Mouse (Mus musculus) embryonic facial prominence, embryonic 15.5 days (tissue): ENCODE data around the gene Dctn2. TPM values are rescaled to one million over a fixed set of nuclear protein-coding genes. Genes with fewer than 3 reads are reported as not detected.
A peak's percentile ranks its signal among the peaks of the same experiment; 100 is the strongest.

ENCODE experiments used
- ATAC-seq: fragments of 200-750 bp; cut with Nextera tagmentation; 2 replicates; pipeline ENCODE4 v1.8.0; 2017; ENCODE audit warnings: low read depth, moderate TSS enrichment; ENCODE audit not compliant: insufficient number of reproducible peaks, low FRiP score, low TSS enrichment
- H3K27ac ChIP-seq: fragments of 300-500 bp; sonication (generic); replicated peaks from 2 replicates; pipeline ENCODE4 v1.5.1; 2015; ENCODE audit warnings: mild to moderate bottlenecking, inconsistent platforms
- H3K27me3 ChIP-seq: fragments of 300-500 bp; sonication (generic); 2 replicates; pipeline ENCODE4 v1.6.1; 2015; ENCODE audit warnings: inconsistent platforms
- H3K36me3 ChIP-seq: fragments of 300-500 bp; sonication (generic); 2 replicates; pipeline ENCODE4 v1.6.1; 2015; ENCODE audit warnings: mild to moderate bottlenecking, inconsistent platforms
- H3K4me1 ChIP-seq: fragments of 300-500 bp; sonication (generic); 2 replicates; pipeline ENCODE4 v1.6.1; 2015; ENCODE audit warnings: inconsistent platforms
- H3K4me2 ChIP-seq: fragments of 300-500 bp; sonication (generic); replicated peaks from 2 replicates; pipeline ENCODE4 v1.6.1; 2015; ENCODE audit warnings: mild to moderate bottlenecking, inconsistent platforms
- H3K4me3 ChIP-seq: fragments of 300-500 bp; sonication (generic); replicated peaks from 2 replicates; pipeline ENCODE4 v1.5.1; 2015; ENCODE audit warnings: mild to moderate bottlenecking, inconsistent platforms
- H3K9ac ChIP-seq: fragments of 300-500 bp; sonication (generic); 2 replicates; pipeline ENCODE4 v1.6.1; 2015; ENCODE audit warnings: inconsistent platforms
- H3K9me3 ChIP-seq: fragments of 300-500 bp; sonication (generic); replicated peaks from 2 replicates; pipeline ENCODE4 v1.6.1; 2016; ENCODE audit warnings: inconsistent platforms
- WGBS: fragments of 180-500 bp; shearing (Covaris S2); methylation state at CpG from one replicate; pipeline ENCODE4 v1.1.7; 2015; 5-methylcytosine and 5-hydroxymethylcytosine counted together
- polyA plus RNA-seq: library from polyadenylated mRNA; unstranded; fragments of >200 nt; fragmentation: Nextera tagmentation; extraction: Ambion mirVana; gene quantifications from 2 replicates; pipeline ENCODE4 v1.2.1, GENCODE M21; 2015

Gene Dctn2
- polyA plus RNA-seq, 1 experiment from 2014 or later: 212 TPM

GRCm38 (mm10) chr10:127264336-127264735 lies 1.8 kb upstream of the Dctn2 start:
- 76% methylated on average over 8 of the region's 8 CpGs for WGBS
- H3K27me3 ChIP-seq: peaks cover 9% of the 10 kb centered on the region
- no peak overlapping the region for H3K27ac ChIP-seq
- H3K36me3 ChIP-seq: peaks cover 12% of the 10 kb centered on the region; the same call in 1 of the 2 replicates
- no peaks in the 10 kb centered on the region for H3K9me3 ChIP-seq
- peaks cover 33% of the 10 kb centered on the region for H3K4me1 ChIP-seq
- H3K4me2 ChIP-seq: no peak overlapping the region
- no peak overlapping the region for H3K9ac ChIP-seq
- ATAC-seq: no peak
- no peak overlapping the region for H3K4me3 ChIP-seq

DNA sequence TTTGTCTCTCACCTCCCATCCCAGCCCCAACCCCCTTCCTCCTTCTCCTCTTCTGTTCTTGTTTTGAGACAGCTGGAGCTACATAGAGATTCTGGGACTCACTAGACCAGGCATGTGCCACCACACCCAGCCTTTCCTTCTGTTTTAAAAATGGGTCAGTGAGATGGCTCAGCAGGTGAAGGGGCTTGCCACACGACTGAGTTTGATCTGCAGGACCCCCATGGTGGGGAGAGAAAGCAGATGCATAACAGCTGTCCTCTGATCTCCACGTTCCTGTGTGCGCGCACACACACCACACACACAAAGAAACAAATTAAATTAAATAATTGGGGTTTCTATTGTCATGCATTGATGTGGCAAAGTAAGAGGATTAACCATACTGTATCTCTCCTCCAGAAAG lies 1.2 kb upstream of the Dctn2 start:
- 66% methylated on average over 4 of the region's 4 CpGs for WGBS
- no peak for ATAC-seq
- Histone ChIP-seq H3K4me2 (no peak overlapping the region), H3K9ac (no peak overlapping the region), H3K27me3 (peaks cover 9% of the 10 kb centered on the region), H3K4me1 (peaks cover 33% of the 10 kb centered on the region), H3K36me3 (peaks cover 14% of the 10 kb centered on the region), H3K4me3 (no peak overlapping the region), H3K9me3 (no peaks in the 10 kb centered on the region), H3K27ac (no peak overlapping the region)

DNA sequence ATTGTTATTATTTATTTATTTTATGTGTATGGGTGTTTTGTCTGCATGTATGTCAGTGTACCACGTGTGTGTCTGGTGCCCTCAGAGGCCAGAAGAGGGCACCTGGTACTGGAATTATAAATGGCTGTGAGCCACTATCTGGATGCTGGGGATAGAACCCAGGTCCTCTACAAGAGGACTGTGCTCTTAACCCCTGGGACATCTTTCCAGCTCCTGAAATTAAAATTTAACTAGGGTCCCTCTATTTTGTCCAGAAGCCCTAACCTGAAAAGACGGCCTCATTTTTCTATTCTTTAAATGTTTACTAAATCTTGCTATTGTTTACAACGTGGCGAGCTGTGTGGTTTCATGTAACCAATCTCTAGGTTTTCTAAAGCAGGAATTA lies 449 bp upstream of the Dctn2 start:
- peaks cover 33% of the 10 kb centered on the region for H3K4me1 ChIP-seq
- no peak overlapping the region for H3K9ac ChIP-seq
- WGBS: 30% methylated on average over 4 of the region's 4 CpGs
- no peak for ATAC-seq
- no peak overlapping the region for H3K27ac ChIP-seq
- peaks cover 9% of the 10 kb centered on the region for H3K27me3 ChIP-seq
- H3K4me3 ChIP-seq: peak overlapping the region; percentile 99
- H3K9me3 ChIP-seq: no peaks in the 10 kb centered on the region
- H3K36me3 ChIP-seq: peaks cover 22% of the 10 kb centered on the region
- peak overlapping the region; percentile 86 for H3K4me2 ChIP-seq

DNA sequence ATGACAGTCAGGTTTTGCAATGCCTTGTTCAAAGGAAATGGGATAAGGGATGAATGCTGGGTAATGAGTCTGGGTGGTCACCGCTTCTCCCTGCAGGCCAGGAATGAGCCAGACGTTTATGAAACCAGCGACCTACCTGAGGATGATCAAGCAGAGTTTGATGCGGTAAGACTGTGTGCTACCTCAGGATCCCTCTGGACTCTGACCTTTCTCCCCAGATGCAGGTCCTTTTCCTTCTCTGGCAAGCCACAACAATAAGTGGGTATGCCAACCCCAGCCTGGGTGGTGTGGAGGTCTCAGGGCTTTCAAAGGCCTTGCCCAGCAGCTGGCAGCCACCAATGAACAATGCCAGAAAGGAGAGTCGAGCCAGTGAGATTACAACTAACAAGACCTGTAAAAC lies 1.1 kb downstream of the Dctn2 start:
- Histone ChIP-seq H3K27me3 (peaks cover 8% of the 10 kb centered on the region), H3K4me3 (peak overlapping the region; percentile 99), H3K9me3 (no peaks in the 10 kb centered on the region), H3K4me2 (peak overlapping the region; percentile 86), H3K4me1 (peaks cover 27% of the 10 kb centered on the region), H3K27ac (no peak overlapping the region), H3K36me3 (peaks cover 36% of the 10 kb centered on the region), H3K9ac (peak overlapping the region; percentile 100; the same call in 1 of the 2 replicates)
- 66% methylated on average over 5 of the region's 5 CpGs for WGBS
- no peak for ATAC-seq

DNA sequence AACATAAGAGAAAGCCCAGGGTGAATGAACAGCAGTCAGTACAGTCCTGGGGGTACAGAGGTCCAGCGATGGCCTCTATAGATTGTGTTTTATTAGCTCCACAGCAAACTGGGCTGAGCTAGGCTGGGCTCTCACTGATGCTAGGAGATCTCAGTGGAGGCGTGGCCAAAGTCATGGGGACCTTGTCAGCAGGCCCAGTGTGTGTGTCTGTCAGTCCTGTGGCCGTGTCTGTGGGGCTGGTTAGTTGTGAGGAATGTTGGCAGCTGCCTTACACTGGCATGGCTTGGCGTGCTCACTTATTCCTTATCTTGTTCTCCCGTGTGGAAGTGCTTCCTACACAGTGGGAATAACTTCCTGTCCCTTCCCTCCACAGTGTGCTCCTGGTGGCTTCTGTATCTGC lies 2.2 kb downstream of the Dctn2 start:
- Histone ChIP-seq H3K9ac (0 out of 2 replicates have a peak overlapping the region, but pooled peaks have one; percentile 2), H3K27ac (no peak overlapping the region), H3K9me3 (no peaks in the 10 kb centered on the region), H3K4me2 (no peak overlapping the region), H3K36me3 (peaks cover 47% of the 10 kb centered on the region), H3K4me1 (peaks cover 20% of the 10 kb centered on the region), H3K27me3 (peaks cover 5% of the 10 kb centered on the region), H3K4me3 (no peak overlapping the region)
- no peak for ATAC-seq
- WGBS: 83% methylated on average over 5 of the region's 5 CpGs

GRCm38 (mm10) chr10:127269036-127269435 lies 2.9 kb downstream of the Dctn2 start:
- WGBS: 76% methylated on average over 12 of the region's 12 CpGs
- Histone ChIP-seq H3K36me3 (peaks cover 52% of the 10 kb centered on the region), H3K27ac (no peak overlapping the region), H3K4me1 (peaks cover 20% of the 10 kb centered on the region), H3K27me3 (peaks cover 4% of the 10 kb centered on the region), H3K4me2 (no peak overlapping the region), H3K9ac (no peak overlapping the region), H3K4me3 (no peak overlapping the region), H3K9me3 (no peaks in the 10 kb centered on the region)
- ATAC-seq: no peak

- H3K9me3 ChIP-seq: no peaks in the 10 kb centered on the region
- H3K36me3 ChIP-seq: peaks cover 61% of the 10 kb centered on the region
- H3K4me3 ChIP-seq: no peak overlapping the region
- peaks cover 20% of the 10 kb centered on the region for H3K4me1 ChIP-seq
- 70% methylated on average over 4 of the region's 4 CpGs for WGBS
- H3K27ac ChIP-seq: no peak overlapping the region
- H3K4me2 ChIP-seq: no peak overlapping the region
- no peak for ATAC-seq
- H3K27me3 ChIP-seq: no peaks in the 10 kb centered on the region
- no peak overlapping the region for H3K9ac ChIP-seq
Measured at GRCm38 (mm10) chr10:127269884-127270283, 3.7 kb downstream of the Dctn2 start.

- Histone ChIP-seq H3K9me3 (no peaks in the 10 kb centered on the region), H3K9ac (no peak overlapping the region), H3K36me3 (peaks cover 85% of the 10 kb centered on the region), H3K4me1 (peaks cover 14% of the 10 kb centered on the region), H3K27me3 (no peaks in the 10 kb centered on the region), H3K4me2 (no peak overlapping the region), H3K4me3 (no peak overlapping the region), H3K27ac (no peak overlapping the region)
- ATAC-seq: no peak
- WGBS: 89% methylated on average over 5 of the region's 5 CpGs
Measured at GRCm38 (mm10) chr10:127272371-127272770, 6.2 kb downstream of the Dctn2 start.

DNA sequence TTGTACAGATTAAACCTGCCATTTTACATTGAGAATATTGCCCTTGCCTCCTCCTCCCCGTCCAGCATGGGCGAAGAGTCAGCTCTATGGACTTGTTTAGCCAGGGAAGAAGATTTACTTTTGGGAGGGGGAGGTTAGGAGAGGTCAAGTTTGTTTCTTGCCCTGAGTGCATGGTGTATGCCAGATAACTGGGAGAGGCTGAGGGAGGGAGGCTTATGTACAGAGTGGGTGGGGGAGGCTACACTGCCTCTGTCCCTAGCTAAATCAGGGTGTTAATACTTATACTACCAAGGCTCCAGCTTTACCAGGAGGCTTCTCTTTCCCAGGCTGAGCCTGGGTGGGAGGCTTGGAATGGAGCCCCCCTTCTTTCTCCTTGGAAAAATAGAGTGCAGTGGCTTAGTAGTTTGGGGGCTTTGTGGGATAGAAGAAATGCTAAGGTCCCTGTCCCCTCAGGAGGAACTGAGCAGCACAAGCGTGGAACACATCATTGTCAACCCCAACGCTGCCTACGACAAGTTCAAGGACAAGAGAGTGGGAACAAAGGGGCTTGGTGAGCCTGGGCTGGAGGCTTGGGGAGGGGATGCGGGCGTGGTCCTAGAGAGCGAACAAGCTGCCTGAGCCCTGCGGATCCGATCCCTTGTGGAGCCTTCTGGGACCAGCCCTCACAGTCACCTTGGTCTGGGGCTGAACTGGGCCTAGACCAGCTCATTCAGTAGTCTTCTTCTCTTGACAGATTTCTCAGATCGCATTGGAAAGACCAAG lies 8.3 kb downstream of the Dctn2 start:
- Histone ChIP-seq H3K4me3 (no peak overlapping the region), H3K4me2 (no peak overlapping the region), H3K9me3 (no peaks in the 10 kb centered on the region), H3K36me3 (peaks cover 94% of the 10 kb centered on the region), H3K4me1 (no peaks in the 10 kb centered on the region; the same call in 1 of the 2 replicates), H3K27ac (no peak overlapping the region), H3K9ac (no peak overlapping the region), H3K27me3 (no peaks in the 10 kb centered on the region)
- WGBS: 89% methylated on average over 11 of the region's 11 CpGs
- ATAC-seq: no peak

- Histone ChIP-seq H3K4me1 (peaks cover 4% of the 10 kb centered on the region), H3K36me3 (peaks cover 100% of the 10 kb centered on the region), H3K27ac (no peak overlapping the region), H3K9ac (no peak overlapping the region), H3K4me2 (no peak overlapping the region), H3K9me3 (no peaks in the 10 kb centered on the region), H3K4me3 (no peak overlapping the region), H3K27me3 (no peaks in the 10 kb centered on the region)
- 88% methylated on average over 2 of the region's 2 CpGs for WGBS
- no peak for ATAC-seq
Measured at GRCm38 (mm10) chr10:127279730-127280129, 13.6 kb downstream of the Dctn2 start.

DNA sequence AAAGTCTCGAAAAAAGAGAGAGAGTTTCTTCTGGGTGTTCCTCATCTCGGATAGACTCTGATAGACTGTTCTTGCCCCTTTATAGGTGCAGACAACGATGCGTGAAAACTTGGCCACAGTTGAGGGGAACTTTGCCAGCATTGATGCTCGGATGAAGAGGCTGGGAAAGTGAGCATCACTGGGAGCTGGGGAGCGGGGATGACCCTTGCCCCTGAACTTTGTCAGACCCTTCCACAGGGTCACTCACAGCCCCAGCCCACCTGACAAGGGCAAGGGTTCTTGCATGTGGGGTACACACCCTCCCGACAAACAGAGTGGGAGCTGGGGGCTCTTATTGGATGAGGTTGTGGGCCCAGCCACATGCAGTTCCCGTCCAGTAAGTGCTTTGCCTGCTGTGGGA lies 15.1 kb downstream of the Dctn2 start:
- no peak for ATAC-seq
- Histone ChIP-seq H3K4me1 (peaks cover 19% of the 10 kb centered on the region), H3K9ac (no peak overlapping the region), H3K27me3 (no peaks in the 10 kb centered on the region), H3K4me2 (no peak overlapping the region), H3K27ac (no peak overlapping the region), H3K36me3 (peaks cover 100% of the 10 kb centered on the region), H3K4me3 (no peak overlapping the region), H3K9me3 (no peaks in the 10 kb centered on the region)
- WGBS: 83% methylated on average over 8 of the region's 8 CpGs
